Mouse (Mus musculus) bone marrow macrophage, adult 2 months (primary cell): ENCODE data around the gene Cpm.

ENCODE experiments used
- CTCF ChIP-seq: IDR thresholded peaks from 2 replicates; pipeline ENCODE4 v1.5.1; 2012; ENCODE audit warnings: low read depth, mild to moderate bottlenecking, low read length, moderate library complexity
- POLR2A ChIP-seq: IDR thresholded peaks from 2 replicates; pipeline ENCODE4 v1.6.1; 2012; ENCODE audit warnings: mild to moderate bottlenecking, low read depth, low read length, borderline replicate concordance

GRCm38 (mm10) chr10:117652378-117652774, 23.1 kb downstream of the Cpm start:
- no peak for TF ChIP-seq CTCF
- no peak for TF ChIP-seq POLR2A
